Mouse (Mus musculus): ENCODE data around the gene Pnpla6.

Gene Pnpla6
- long read RNA-seq, experiment 1, full-length matches to known transcripts = 1 of 9 reads
- long read RNA-seq, experiment 1, partial matches to known transcripts = 5 of 9 reads
- long read RNA-seq, experiment 1, other reads (novel, unspliced or antisense) = 3 of 9 reads
- long read RNA-seq, experiment 2, partial matches to known transcripts = 0 of 2 reads
- long read RNA-seq, experiment 2, other reads (novel, unspliced or antisense) = 2 of 2 reads

DNA sequence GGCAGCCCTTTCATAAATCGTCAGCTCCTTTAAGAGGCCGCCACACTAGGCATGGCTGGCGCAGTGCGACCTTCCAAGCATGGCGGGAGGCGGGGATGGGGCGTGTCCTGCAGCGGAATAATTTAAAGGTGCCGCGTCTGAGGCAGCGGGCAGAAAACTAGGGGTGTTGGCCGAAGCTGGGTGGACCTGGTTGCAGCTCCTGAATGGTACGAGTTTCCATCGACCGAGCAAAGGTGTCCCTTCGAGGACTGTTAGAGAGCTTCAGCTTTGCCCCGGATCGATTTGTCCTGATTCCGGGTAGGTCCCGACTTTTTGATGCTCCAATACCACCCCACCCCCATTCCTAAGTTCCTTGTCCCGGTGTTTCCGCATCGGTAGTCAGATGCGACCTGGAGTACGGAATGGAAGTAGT is at the start of gene Pnpla6:
Gene Pnpla6, plus strand, starts transcription at position 125 of the 412 bp plus-strand sequence.
- intact Hi-C loops (cut with DNase I) = no loop called here

DNA sequence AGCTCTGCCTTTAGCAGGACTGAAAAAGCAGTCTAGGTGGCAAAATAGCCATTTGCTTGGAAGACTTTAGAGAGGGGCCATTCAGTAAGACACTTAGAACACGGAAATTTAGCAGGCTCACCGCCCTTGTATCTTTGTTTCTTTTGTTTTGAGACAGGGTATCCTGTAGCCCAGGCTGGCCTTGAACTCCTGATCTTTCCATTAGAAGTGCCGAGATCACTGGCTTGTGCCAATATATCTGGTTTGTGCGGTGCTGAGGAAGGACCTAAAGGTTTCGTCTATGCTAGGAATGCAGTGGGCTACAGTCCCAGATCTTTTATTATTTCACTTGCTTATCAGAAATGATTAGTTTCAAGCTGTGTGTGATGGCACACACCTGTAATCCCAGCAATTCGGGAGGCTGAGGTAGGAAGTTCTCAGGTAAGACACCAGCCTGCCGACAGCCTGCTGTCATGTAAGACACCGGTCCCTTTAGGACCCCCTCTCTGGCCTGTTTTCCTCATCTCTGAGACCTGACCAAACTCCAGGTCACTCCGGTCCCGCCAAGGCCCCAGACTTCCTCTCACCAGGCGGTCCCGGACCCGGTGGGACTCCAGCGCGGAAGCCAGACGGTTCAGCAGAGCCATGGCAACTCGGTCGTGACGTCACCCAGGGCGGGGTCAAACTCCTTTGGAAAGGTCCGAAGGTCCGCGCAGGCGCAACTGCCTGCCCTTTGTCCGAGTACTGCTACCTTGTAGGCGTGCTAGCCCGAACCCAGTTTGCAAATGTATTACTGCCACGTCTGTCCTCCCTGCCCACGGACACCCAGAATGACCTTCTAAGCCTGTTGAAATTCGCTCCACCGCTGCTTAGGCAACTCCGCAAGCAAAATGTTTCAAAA is 47.9 kb upstream of the Pnpla6 start, which contains the start of gene Pex11g:
Gene Pex11g, minus strand, starts transcription at position 675 of the 880 bp plus-strand sequence.
- intact Hi-C loops (cut with DNase I) = no loop called here

DNA sequence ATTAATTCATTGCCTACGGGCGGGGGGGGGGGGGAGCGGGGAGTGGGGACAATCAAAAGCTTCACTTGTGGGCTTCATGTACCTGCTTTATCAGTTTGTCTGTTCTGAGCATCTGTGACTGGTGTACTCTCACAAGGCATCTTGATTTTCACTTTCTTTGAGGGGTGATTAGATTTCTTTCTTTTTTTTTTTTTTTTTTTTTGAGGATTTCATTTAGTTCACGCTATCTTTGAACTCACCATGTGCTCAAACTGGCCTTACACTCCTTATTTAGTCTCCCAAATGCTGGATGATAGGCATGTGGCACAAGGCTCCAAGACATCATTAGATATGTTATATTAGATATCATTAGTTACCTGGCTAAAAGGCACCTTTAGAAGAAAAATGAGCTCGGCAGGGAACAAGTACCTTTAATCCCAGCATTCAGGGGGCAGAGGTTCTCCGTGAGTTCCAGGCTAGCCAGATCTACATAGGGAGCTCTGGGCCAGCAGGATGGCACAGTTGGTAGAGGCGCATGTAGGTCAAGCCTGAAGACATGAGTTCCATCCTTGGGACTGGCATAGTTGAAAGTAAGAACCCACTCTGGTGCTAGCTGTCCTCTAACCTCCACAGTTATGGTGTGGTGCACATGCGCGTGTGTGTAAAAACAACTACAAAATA is 47.2 kb upstream of the Pnpla6 start:
- intact Hi-C loops (cut with DNase I) = no loop called here

DNA sequence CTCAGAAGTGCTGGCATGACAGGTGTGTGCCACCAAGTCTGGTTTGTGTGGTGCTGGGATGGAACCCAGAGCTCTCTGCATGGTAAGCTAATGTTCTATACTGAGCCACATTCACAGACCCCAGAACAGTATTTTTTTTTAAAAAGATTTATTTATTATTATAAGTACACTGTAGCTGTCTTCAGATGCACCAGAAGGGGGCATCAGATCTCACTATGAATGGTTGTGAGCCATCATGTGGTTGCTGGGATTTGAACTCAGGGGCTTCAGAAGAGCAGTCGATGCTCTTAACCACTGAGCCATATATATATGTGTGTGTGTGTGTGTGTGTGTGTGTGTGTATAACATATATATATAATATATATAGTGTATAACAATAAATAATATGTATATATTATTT is 46.3 kb upstream of the Pnpla6 start:
- intact Hi-C loops (cut with DNase I) = no loop called here

DNA sequence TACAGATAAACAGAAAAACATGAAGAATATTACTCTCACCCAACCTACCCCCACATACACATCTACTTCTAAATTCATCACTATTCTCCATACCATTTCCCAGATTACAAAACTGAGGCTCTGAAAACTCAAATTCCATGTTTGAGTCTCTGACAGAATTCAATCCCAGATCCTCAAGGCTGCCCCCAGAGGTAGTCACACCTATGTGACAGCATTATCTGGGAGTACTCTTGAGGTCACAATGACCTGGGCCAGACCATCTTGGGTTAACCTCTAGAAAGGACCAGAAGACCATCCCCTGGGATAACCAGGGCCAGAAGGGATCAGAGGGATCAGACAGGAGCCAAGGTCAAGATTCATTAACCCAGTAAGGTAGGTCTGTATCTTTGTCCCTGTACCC is 44.6 kb upstream of the Pnpla6 start, which contains the start of gene Tex45:
Gene Tex45, plus strand, starts transcription at position 301 of the 400 bp plus-strand sequence.
- intact Hi-C loops (cut with DNase I) = no loop called here

DNA sequence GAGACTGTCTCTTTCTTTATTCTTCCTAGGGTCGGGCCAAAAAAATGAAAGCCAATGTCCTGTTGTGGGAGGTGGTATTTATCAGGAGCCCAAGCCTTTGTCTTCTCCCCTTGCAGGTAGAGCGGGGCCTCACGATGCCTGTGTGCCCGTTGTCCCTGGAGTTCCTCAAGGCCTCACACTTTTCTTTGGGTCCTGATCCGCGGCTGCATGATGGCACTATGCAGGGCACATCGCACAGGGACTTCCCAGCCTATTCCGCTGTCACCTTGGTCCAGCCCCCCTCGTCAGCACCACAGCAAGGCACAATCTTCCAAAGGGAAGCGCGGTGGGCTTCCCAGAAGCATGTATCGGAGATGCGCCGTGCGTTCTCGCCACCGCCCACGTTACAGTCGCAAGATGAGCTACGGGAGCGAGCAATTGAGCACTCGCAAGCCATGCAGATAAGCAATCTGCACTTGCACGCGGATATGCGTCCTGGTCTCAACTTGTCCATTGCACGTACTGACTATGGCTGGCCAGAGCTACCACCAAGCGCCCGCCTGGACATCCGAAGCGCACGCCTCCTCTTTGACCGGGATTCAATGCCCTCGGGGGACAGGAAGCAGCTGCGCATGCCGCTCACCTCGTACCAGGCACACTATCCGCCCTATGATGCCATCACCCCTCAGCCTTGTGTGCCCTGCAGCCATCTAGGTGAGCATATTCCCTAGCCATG is 39.3 kb upstream of the Pnpla6 start:
- intact Hi-C loops (cut with DNase I) = no loop called here

DNA sequence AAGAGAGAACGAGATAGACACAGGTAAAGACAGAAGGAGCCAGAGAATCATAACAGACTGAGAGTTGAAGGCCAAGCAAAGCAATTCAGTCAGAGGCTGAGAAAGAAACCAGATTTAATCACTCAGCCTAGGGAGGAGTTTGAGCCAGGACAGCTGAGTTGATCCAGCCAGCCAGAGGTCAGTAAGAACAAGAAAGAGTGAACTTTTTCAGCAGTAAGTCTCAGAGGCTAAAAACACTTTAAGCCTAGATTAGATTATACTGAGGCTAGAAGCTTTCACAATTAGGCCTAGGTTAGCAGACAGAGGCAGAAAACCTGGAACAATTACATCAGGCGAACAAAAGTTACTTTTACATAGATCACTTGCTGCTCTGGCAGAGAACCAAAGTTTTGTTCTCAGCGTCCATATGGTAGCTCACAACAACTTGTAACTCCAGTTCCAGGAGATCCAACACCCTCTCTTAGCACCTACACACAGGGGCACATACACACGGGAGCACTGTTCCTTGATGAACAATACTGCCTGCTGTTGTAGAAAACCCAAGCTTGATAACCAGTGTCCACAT is 34.9 kb upstream of the Pnpla6 start:
- intact Hi-C loops (cut with DNase I) = no loop called here

DNA sequence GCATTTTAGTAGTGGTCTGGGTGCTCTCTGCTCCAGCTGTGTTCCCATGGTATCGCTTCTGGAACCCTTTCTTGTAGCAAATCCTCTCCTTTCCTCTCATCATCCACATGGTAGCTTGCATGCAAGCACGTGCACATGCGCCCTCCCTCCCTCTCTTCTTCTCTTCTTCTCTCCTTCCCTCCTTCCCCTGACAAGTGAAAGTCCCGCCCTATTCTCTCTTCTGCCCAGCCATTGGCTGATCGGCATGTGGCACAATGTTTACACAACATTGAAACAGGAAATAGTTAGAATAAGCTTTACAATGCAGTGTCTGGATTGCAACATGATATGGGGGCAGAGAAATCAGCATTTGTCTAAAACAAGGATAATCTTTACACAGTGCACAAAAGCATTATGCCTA is 33.6 kb upstream of the Pnpla6 start:
- intact Hi-C loops (cut with DNase I) = no loop called here

DNA sequence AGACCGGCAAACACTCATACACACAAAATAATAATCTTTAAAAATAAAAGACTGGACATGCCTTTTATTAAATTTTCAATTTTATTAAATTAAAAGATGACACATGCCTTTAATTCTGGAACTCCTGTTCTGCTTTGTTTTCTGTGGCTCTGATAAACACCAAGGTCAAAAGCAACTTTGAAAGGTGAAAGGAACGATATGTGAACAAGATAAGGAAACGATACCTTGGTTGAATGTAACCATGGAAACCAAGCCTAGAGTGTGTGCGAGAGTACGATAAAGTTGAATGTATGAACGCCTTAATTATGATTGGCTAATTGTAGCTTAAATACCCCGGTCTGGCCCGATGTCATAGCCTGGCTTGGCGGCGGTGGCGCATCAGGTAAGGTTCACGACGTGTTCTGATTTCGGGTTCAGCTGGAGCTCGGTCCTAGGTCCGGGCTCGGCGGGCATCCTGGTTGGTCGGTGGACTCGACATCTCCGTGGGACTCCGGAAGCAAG is 32.9 kb upstream of the Pnpla6 start:
- intact Hi-C loops (cut with DNase I) = no loop called here

DNA sequence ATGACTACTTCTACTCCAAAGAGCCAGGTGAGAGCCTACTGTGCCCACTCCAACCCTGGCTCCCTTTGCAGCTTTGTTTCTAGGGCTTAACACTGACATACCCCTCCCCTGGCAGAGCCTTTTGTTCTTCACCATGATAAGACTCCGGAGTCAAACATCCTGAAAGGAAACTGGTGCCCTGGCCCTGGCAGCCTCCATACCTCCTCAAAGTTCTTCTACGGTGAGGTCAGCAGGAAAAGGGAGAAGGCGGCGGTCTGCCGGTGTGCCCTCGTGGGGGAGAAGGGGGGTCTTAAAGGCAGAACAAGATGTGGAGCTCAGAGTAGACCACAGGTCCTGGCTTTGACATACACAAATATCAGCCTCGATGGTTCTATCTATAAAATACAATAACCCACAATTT is 31.6 kb upstream of the Pnpla6 start:
- intact Hi-C loops (cut with DNase I) = no loop called here

DNA sequence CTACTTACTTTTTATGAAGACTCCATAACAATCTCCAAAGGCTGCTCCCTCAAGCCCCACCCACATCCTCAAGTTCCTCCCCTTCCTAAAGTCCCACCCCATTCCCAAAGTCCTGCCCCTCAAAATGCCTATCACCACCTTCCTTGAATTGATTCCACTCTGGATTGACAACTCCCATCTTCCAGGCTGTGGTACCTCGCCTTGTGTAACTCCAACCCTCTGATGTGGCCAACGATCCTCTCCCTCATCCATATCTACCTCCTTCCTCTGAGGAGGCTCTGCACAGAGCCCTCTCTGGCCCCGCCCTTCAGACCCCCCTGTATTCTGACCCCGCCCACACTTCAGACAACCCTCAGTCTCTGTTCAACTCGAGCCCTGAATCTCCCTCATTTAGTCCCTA is 30.0 kb upstream of the Pnpla6 start:
- intact Hi-C loops (cut with DNase I) = no loop called here

DNA sequence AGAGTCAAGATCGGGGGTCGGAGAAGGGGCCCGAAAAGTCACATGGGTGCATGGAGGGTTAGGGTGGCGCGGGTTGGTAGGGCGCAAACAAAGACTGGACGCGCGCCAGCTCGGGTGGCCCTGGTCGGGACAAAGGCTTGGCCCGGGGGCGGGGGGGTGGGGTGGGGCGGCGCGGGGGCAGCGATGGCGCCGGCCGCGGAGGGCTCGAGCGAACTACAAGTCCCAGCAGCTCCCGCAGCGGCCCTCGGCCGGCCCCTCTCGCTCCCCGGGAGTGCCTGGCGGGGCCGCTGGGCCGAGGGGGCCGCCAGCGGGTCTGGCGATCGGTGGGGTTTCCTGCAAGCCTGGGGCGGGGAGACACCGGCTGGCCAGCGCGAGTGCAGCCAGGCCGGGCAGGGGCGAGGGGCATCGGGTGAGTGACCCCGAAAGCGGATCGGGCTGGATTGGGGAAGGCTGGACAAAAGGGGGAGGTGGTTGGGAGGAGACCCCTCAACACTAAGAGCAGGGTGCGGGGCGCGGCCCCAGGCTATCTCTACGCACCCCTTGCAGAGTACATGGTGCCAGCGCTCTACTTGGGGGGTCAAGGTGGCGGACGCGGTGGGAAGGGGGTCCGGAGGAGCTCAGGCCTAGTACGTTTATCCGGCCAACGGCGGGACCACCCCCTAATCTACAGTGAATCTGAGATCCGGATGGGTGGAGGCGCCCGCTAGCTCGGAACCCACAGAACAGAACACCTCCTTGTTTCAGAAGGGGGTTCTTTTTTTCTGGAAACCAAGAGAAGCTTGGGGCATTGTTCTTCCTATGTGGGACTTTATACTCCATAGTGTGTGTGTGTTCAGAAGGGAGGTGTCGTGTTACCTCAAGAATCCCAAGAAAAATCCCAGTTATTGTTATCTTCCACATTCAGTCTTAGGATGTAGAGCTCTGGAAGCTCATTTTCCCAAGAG is 22.0 kb upstream of the Pnpla6 start, which contains the start of gene Zfp358:
Gene Zfp358, plus strand, starts transcription at position 238 of the 944 bp plus-strand sequence.
- intact Hi-C loops (cut with DNase I) = no loop called here

DNA sequence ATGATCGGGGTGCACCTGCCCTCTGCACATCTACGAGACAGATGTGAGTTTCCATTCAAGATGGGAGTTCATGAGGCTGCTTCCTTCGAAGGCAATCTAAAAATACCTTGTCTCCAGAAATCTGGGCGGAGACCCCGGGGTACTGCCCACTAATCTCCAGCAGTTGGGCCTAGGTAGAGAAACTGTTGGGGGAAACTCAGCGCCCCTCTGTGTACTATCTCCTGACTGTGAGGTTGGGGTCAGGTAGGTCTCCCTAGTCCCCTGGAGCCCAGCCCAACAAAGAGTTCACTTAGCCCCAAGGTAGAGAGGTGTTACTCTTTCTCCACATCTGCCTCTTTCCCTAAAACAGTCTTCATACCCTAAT is 21.4 kb upstream of the Pnpla6 start:
- intact Hi-C loops (cut with DNase I) = no loop called here

DNA sequence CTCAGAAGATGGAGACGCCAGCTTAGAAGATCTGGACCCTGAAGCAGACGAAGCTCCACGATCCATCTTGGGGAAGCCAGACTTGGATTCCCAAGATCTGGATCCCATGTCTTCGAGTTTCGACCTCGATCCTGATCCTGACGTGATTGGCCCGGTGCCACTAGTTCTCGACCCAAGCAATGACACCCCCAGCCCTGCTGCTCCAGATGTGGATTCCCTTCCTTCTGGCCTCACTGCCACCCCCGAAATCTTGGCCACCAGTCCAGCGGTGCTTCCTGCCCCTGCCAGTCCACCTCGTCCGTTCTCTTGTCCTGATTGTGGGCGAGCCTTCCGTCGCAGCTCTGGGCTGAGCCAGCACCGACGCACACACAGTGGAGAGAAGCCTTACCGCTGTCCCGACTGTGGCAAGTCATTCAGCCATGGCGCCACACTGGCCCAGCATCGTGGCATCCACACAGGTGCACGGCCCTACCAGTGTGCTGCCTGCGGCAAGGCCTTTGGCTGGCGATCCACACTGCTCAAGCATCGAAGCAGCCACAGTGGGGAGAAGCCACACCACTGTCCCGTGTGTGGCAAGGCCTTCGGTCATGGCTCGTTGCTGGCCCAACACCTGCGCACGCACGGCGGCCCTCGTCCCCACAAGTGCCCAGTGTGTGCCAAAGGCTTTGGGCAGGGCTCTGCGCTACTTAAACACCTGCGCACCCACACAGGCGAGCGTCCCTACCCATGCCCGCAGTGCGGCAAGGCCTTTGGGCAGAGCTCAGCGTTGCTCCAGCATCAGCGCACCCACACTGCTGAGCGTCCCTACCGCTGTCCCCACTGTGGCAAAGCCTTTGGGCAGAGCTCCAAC is 19.4 kb upstream of the Pnpla6 start:
- intact Hi-C loops (cut with DNase I) = no loop called here

DNA sequence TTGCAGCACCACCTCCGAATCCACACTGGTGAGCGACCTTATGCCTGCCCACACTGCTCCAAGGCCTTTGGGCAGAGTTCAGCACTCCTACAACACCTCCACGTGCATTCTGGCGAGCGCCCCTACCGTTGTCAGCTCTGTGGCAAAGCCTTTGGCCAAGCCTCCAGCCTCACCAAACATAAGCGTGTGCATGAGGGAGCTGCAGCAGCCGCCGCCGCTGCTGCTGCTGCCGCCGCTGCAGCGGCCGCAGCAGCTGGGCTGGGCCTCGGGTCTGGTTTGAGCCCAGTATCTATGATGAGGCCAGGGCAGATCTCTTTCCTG is 18.8 kb upstream of the Pnpla6 start:
- intact Hi-C loops (cut with DNase I) = no loop called here

DNA sequence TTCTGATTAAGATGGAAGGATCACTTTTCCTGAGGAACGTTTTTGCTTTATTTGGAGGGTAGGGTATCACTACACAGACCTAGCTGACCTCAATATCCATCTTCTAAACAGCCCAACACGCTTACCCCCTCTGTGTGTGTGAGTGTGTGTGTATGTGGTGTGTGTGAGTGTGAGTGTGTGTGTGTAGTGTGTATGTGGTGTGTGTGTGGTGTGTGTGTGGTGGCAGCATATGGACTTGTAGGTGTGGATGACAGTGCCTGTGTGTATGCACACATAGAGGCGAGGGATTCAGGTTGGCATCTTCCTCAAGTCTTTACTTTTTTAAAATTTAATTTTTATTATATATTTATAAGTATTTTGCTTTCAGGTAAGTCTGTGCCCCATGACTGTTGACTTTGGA is 16.6 kb upstream of the Pnpla6 start:
- intact Hi-C loops (cut with DNase I) = no loop called here

DNA sequence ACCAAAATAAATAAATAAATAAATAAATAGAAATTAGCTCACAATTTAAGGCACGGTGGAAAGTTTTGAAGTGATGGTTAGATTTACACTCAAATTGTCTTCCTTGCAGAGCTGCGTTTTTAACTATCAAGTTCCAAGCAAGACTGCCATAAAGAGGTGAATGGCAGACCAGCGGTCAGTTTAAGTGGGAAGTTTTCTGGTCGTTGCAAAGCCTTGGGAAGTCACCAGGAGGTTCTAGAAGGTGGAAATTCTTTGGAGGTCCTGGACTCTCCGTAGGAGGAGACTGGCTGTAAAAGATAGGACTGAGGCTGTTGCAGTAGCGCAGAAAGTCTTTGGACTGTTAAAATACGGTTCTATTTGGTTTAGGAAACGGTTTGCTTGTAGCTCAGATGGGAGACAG is 15.4 kb upstream of the Pnpla6 start:
- intact Hi-C loops (cut with DNase I) = no loop called here

DNA sequence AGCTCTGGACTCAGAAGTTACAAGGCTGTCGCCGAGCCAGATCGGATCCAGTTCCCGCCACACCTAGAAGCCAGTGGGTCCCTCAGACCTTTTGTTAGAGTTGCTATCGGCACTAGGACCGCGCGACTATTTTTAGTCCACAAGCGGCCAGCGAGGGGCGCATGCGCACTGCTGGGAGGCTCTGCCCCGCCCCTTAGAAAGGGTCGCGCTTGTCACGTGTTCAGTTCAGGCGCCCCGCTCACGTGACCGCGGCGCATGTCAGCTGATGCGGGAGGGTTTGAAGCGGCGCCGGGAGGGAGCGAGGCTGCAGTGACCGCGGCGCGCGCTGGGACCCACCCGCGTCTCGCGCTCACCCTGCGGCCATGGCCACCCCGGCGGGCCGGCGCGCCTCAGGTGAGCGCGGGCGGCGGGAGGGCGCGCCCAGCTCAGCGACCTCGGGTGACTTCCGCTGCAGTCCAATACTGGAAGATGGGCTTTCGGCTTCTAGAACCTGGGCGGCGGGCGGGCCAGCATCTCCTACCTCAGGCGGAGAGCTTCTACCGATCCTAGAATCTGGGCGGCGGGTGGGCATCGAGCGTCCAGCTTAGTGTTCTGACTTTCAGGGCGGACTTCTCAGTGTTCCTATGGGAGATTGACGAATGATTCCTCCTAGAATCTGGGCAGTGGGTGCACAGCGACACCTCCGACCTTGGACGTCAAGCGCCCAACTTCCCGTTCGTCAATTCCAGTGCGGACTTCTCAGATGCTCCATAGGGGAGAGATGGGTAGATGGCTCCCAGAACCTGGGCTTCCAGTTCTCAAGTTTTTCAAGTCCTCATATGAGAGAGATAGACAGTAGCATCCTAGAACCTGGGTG is 14.7 kb upstream of the Pnpla6 start, which contains the start of gene Mcoln1:
Gene Mcoln1, plus strand, starts transcription at position 223 of the 856 bp plus-strand sequence.
- intact Hi-C loops (cut with DNase I) = no loop called here
